In the genomic region with DNA sequence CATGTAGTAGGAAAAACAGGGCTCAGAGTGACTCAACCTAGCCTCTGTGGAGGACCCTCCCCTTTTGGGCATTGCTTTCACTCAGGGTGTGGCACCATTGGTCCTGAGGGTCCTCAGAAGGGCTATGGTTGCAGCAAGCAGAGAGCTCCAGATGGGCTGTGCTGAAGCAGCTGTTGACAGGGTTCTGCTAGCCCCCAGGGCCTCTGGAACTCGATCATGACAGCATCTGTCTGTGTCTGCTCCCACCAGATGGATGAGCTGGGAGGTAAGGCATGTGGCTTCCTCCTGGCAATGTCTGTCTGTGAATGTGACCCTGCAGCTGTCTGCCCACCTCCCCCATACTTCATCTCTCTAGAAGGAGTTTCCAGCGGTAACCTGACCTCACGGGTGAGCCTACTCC, we compare ENCODE assay signal across 18 mouse cellular contexts. TPM values are rescaled to one million over a fixed set of nuclear protein-coding genes. Genes with fewer than 3 reads are reported as not detected.
A peak's percentile ranks its signal among the peaks of the same experiment; 100 is the strongest.
DNase-seq lines count a peak whose midpoint lies in the region; ATAC-seq and TF ChIP-seq lines count a peak whose summit lies in the region.
"Had no signal": no experiment of that assay in that cellular context is flagged by ENCODE, and none has a peak within 500 bp of the region (broad histone marks: within the 10 kb centered on the region; RNA-seq: fewer than 3 reads in every experiment).

No protein-coding gene starts in this region.

- no peak overlapping the region for H3K4me2 ChIP-seq in heart, embryonic 15.5 days
- H3K4me2 ChIP-seq in midbrain, embryonic 11.5 days: no peak overlapping the region
- H3K4me2 ChIP-seq in limb, embryonic 11.5 days (ENCODE audit: low read depth, severe bottlenecking): no peak overlapping the region
- H3K4me2 ChIP-seq in stomach, postnatal 0 days (replicated peaks; ENCODE audit: low read depth): no peak overlapping the region
- H3K4me2 ChIP-seq: hindbrain, embryonic 15.5 days had no signal

- ATAC-seq in heart, embryonic 15.5 days (replicated peaks; ENCODE audit: insufficient number of reproducible peaks, insufficient read depth, low FRiP score, low read depth): 0 out of 2 replicates have a peak, but pooled peaks have one; percentile 14
- ATAC-seq in midbrain, embryonic 11.5 days (ENCODE audit: low FRiP score): no peak
- ATAC-seq in limb, embryonic 11.5 days (ENCODE audit: insufficient number of reproducible peaks, low FRiP score, low TSS enrichment, low read depth): peak; percentile 73; the same call in 1 of the 2 replicates
- 0 out of 2 replicates have a peak, but pooled peaks have one; percentile 32 for ATAC-seq in stomach, postnatal 0 days (ENCODE audit: low FRiP score, low TSS enrichment)
- no peak for ATAC-seq in CD4-positive, CD25-positive, alpha-beta regulatory T cell, adult 4 months
- ATAC-seq: forebrain, embryonic 14.5 days had no signal

- WGBS in heart, embryonic 15.5 days: 13% methylated on average over 3 of the region's 3 CpGs
- 52% methylated on average over 3 of the region's 3 CpGs for WGBS in midbrain, embryonic 10.5 days
- WGBS in midbrain, embryonic 11.5 days: 58% methylated on average over 3 of the region's 3 CpGs
- 9% methylated on average over 3 of the region's 3 CpGs for WGBS in limb, embryonic 11.5 days
- WGBS in stomach, postnatal 0 days: 8% methylated on average over 3 of the region's 3 CpGs

- no peak for TF ChIP-seq EP300 in stomach, postnatal 0 days (optimal IDR thresholded peaks at IDR 0.05)

- H3K9ac ChIP-seq in heart, embryonic 15.5 days: no peak overlapping the region
- H3K9ac ChIP-seq in midbrain, embryonic 11.5 days (ENCODE audit: low read length): no peak overlapping the region
- no peak overlapping the region for H3K9ac ChIP-seq in limb, embryonic 11.5 days (ENCODE audit: low read length)
- no peak overlapping the region for H3K9ac ChIP-seq in stomach, postnatal 0 days (ENCODE audit: low read length)
- H3K9ac ChIP-seq: hindbrain, embryonic 15.5 days; liver, embryonic 14.5 days had no signal

- H3K4me3 ChIP-seq in heart, embryonic 15.5 days: no peak overlapping the region
- no peak overlapping the region for H3K4me3 ChIP-seq in midbrain, embryonic 10.5 days
- H3K4me3 ChIP-seq in midbrain, embryonic 11.5 days (ENCODE audit: low read depth, low read length): no peak overlapping the region
- H3K4me3 ChIP-seq in limb, embryonic 11.5 days (ENCODE audit: low read depth, low read length): no peak overlapping the region
- H3K4me3 ChIP-seq in stomach, postnatal 0 days (ENCODE audit: low read depth, low read length): no peak overlapping the region
- H3K4me3 ChIP-seq: hindbrain, embryonic 15.5 days; megakaryocyte, embryonic 14.5 days; myocyte had no signal

- DNase-seq in heart, postnatal 4 days: no peak
- no peak for DNase-seq in midbrain, embryonic 10.5 days (ENCODE audit: low spot score)
- DNase-seq in midbrain, embryonic 11.5 days (ENCODE audit: low spot score, missing footprints): no peak
- DNase-seq in limb, embryonic 11.5 days (ENCODE audit: low spot score): no peak
- DNase-seq in stomach, postnatal 0 days (ENCODE audit: low spot score): no peak
- no peak for DNase-seq in lung, postnatal 25 days (ENCODE audit: low spot score)
- DNase-seq: kidney, postnatal 25 days; right cerebral cortex, adult 18-20 months; thymus, postnatal 25 days had no signal

- no peaks in the 10 kb centered on the region; the same call in 1 of the 2 replicates for H3K27me3 ChIP-seq in heart, embryonic 15.5 days
- no peaks in the 10 kb centered on the region for H3K27me3 ChIP-seq in midbrain, embryonic 10.5 days (ENCODE audit: low read depth, poor library complexity, severe bottlenecking)
- no peaks in the 10 kb centered on the region for H3K27me3 ChIP-seq in midbrain, embryonic 11.5 days (ENCODE audit: control insufficient read depth, insufficient read depth, low read length)
- H3K27me3 ChIP-seq in limb, embryonic 11.5 days (ENCODE audit: control insufficient read depth, insufficient read depth, low read length): no peaks in the 10 kb centered on the region
- no peaks in the 10 kb centered on the region for H3K27me3 ChIP-seq in stomach, postnatal 0 days (ENCODE audit: control insufficient read depth, insufficient read depth, low read length)
- H3K27me3 ChIP-seq: hindbrain, embryonic 15.5 days had no signal

- H3K36me3 ChIP-seq in heart, embryonic 15.5 days: no peaks in the 10 kb centered on the region
- no peaks in the 10 kb centered on the region for H3K36me3 ChIP-seq in midbrain, embryonic 10.5 days
- no peaks in the 10 kb centered on the region for H3K36me3 ChIP-seq in midbrain, embryonic 11.5 days (ENCODE audit: control insufficient read depth, insufficient read depth, low read length)
- H3K36me3 ChIP-seq in limb, embryonic 11.5 days (ENCODE audit: control insufficient read depth, insufficient read depth, low read length): no peaks in the 10 kb centered on the region
- no peaks in the 10 kb centered on the region for H3K36me3 ChIP-seq in stomach, postnatal 0 days (ENCODE audit: control insufficient read depth, insufficient read depth, low read length)
- H3K36me3 ChIP-seq: hindbrain, embryonic 15.5 days had no signal

- no peaks in the 10 kb centered on the region for H3K9me3 ChIP-seq in heart, embryonic 15.5 days (replicated peaks)
- no peaks in the 10 kb centered on the region for H3K9me3 ChIP-seq in midbrain, embryonic 10.5 days (replicated peaks)
- no peaks in the 10 kb centered on the region for H3K9me3 ChIP-seq in midbrain, embryonic 11.5 days (ENCODE audit: control insufficient read depth, low read length)
- H3K9me3 ChIP-seq in limb, embryonic 11.5 days (ENCODE audit: control insufficient read depth, low read length): no peaks in the 10 kb centered on the region
- H3K9me3 ChIP-seq in stomach, postnatal 0 days (ENCODE audit: control insufficient read depth, low read length): no peaks in the 10 kb centered on the region
- H3K9me3 ChIP-seq: hindbrain, embryonic 15.5 days; megakaryocyte, embryonic 14.5 days had no signal

- no peak overlapping the region for H3K27ac ChIP-seq in heart, embryonic 15.5 days
- peak overlapping the region; percentile 42; the same call in 1 of the 2 replicates for H3K27ac ChIP-seq in midbrain, embryonic 10.5 days (replicated peaks)
- H3K27ac ChIP-seq in midbrain, embryonic 11.5 days (ENCODE audit: low read depth, low read length): no peak overlapping the region
- no peak overlapping the region for H3K27ac ChIP-seq in limb, embryonic 11.5 days (replicated peaks; ENCODE audit: low read depth, low read length)
- no peak overlapping the region for H3K27ac ChIP-seq in stomach, postnatal 0 days (replicated peaks)
- H3K27ac ChIP-seq: hindbrain, embryonic 15.5 days; liver, embryonic 14.5 days had no signal

- no peaks in the 10 kb centered on the region for H3K4me1 ChIP-seq in heart, embryonic 15.5 days (replicated peaks)
- peaks cover 6% of the 10 kb centered on the region; the same call in 1 of the 2 replicates for H3K4me1 ChIP-seq in midbrain, embryonic 10.5 days
- no peaks in the 10 kb centered on the region for H3K4me1 ChIP-seq in midbrain, embryonic 11.5 days (ENCODE audit: control insufficient read depth, insufficient read depth, low read length)
- 0 out of 2 replicates have a peak, but pooled peaks cover 3% of the 10 kb centered on the region for H3K4me1 ChIP-seq in limb, embryonic 11.5 days (ENCODE audit: control insufficient read depth, insufficient read depth, low read length)
- no peaks in the 10 kb centered on the region for H3K4me1 ChIP-seq in stomach, postnatal 0 days (replicated peaks; ENCODE audit: control insufficient read depth, insufficient read depth)
- H3K4me1 ChIP-seq: hindbrain, embryonic 15.5 days; megakaryocyte, embryonic 14.5 days had no signal

- no peak for TF ChIP-seq CTCF in stomach, postnatal 0 days (IDR thresholded peaks at IDR 0.05; ENCODE audit: low read depth)

RNA-seq across cellular contexts. Expression of a gene that starts 8.7 kb away (rescaled TPM):
- polyA plus RNA-seq in heart, embryonic 15.5 days (2015; fragmentation: Nextera tagmentation; extraction: Ambion mirVana): not detected in 2 replicates
- not detected for total RNA-seq in heart, postnatal 4 days (2021)
- polyA plus RNA-seq in midbrain, embryonic 10.5 days (2016; fragmentation: Nextera tagmentation; extraction: Ambion mirVana): 0.06 TPM in 1 of 2 replicates, not detected in the other
- polyA plus RNA-seq in midbrain, embryonic 11.5 days (2014; fragmentation: Nextera tagmentation; extraction: Ambion mirVana): not detected in 2 replicates
- polyA plus RNA-seq in limb, embryonic 11.5 days (2014; fragmentation: Nextera tagmentation; extraction: Ambion mirVana): 0.07 TPM in 1 of 2 replicates, not detected in the other
- not detected in 2 replicates for polyA plus RNA-seq in stomach, postnatal 0 days (2015; fragmentation: Nextera tagmentation; extraction: Ambion mirVana)
- not detected for polyA plus RNA-seq in CD4-positive, CD25-positive, alpha-beta regulatory T cell, adult 4 months (2017; shearing (Covaris generic))
- total RNA-seq: gastrocnemius, postnatal 4 days; left cerebral cortex, adult 18-20 months had no signal
- polyA plus RNA-seq: forebrain, embryonic 14.5 days; hindbrain, embryonic 15.5 days; liver, embryonic 14.5 days; myocyte had no signal

RNA-seq across cellular contexts. Expression of a gene that starts 29.0 kb away (rescaled TPM):
- 0.09 and 0.27 TPM in 2 replicates for polyA plus RNA-seq in heart, embryonic 15.5 days (2015; fragmentation: Nextera tagmentation; extraction: Ambion mirVana)
- not detected for total RNA-seq in heart, postnatal 4 days (2021)
- polyA plus RNA-seq in midbrain, embryonic 10.5 days (2016; fragmentation: Nextera tagmentation; extraction: Ambion mirVana): 0.86 and 3.3 TPM in 2 replicates
- polyA plus RNA-seq in midbrain, embryonic 11.5 days (2014; fragmentation: Nextera tagmentation; extraction: Ambion mirVana): 2.1 and 2.7 TPM in 2 replicates
- 3.5 and 5.0 TPM in 2 replicates for polyA plus RNA-seq in limb, embryonic 11.5 days (2014; fragmentation: Nextera tagmentation; extraction: Ambion mirVana)
- polyA plus RNA-seq in stomach, postnatal 0 days (2015; fragmentation: Nextera tagmentation; extraction: Ambion mirVana): 0.28 and 0.56 TPM in 2 replicates
- not detected for polyA plus RNA-seq in CD4-positive, CD25-positive, alpha-beta regulatory T cell, adult 4 months (2017; shearing (Covaris generic))
- total RNA-seq: gastrocnemius, postnatal 4 days; left cerebral cortex, adult 18-20 months had no signal
- polyA plus RNA-seq: forebrain, embryonic 14.5 days; hindbrain, embryonic 15.5 days; myocyte had no signal

Comparison
In these comparisons a context has a peak if more than half of its experiments do, and no peak if none do; other contexts are left out.
1. ATAC-seq: peak in heart, embryonic 15.5 days (single experiment), limb, embryonic 11.5 days (single experiment) and stomach, postnatal 0 days (single experiment); none in midbrain, embryonic 11.5 days (single experiment) and CD4-positive, CD25-positive, alpha-beta regulatory T cell, adult 4 months (single experiment).